Mouse (Mus musculus) lung, postnatal 0 days (tissue): Measurements from ENCODE around the gene Mrps23.

Source experiments
- CTCF ChIP-seq: IDR thresholded peaks from 2 replicates; pipeline ENCODE4 v1.5.1; 2016; ENCODE audit warnings: antibody characterized with exemption, mild to moderate bottlenecking
- EP300 ChIP-seq: IDR thresholded peaks from 2 replicates; pipeline ENCODE4 v1.6.1; 2016; ENCODE audit warnings: antibody characterized with exemption, mild to moderate bottlenecking, control low read depth

DNA sequence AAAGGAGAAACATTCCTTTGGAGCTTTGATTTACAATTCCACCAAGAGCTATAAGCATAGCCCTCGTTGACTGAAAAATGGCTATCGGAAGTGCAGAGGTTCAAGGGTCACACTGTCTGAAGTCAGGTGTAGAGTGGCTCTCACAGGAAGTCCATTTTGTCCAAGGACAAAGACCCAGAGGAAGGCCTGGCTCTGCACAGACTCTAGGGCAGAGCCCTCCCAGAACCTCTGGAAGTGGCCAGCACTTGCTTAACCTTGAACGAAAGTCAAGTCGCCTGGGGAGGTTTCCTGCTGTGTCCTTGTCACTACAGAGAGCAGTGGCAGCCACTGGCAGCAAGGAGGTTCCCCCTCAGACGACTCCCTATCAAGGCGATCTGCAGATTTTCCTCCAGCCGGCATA lies 56.3 kb downstream of the Mrps23 start:
- no peak for TF ChIP-seq CTCF
- no peak for TF ChIP-seq EP300
